Comparison of ENCODE assay signal across 12 mouse cellular contexts in genomic region chr17:87773175-87773574, GRCm38 (mm10). TPM values are rescaled to one million over a fixed set of nuclear protein-coding genes. Genes with fewer than 3 reads are reported as not detected.
DNase-seq lines count a peak whose midpoint lies in the region; ATAC-seq and TF ChIP-seq lines count a peak whose summit lies in the region.
"Had no signal": no experiment of that assay in that cellular context is flagged by ENCODE, and none has a peak within 500 bp of the region (broad histone marks: within the 10 kb centered on the region; RNA-seq: fewer than 3 reads in every experiment).

No protein-coding gene starts in this region.

- H3K27me3 ChIP-seq in hindbrain, embryonic 11.5 days (ENCODE audit: control insufficient read depth, insufficient read depth, low read length): no peaks in the 10 kb centered on the region
- H3K27me3 ChIP-seq in hindbrain, embryonic 14.5 days (ENCODE audit: control insufficient read depth, insufficient read depth, low read length): no peaks in the 10 kb centered on the region
- no peaks in the 10 kb centered on the region for H3K27me3 ChIP-seq in midbrain, postnatal 0 days (ENCODE audit: insufficient read depth, low read length)
- H3K27me3 ChIP-seq in midbrain, embryonic 10.5 days (ENCODE audit: low read depth, poor library complexity, severe bottlenecking): no peaks in the 10 kb centered on the region
- H3K27me3 ChIP-seq: embryonic facial prominence, embryonic 15.5 days; megakaryocyte, embryonic 14.5 days had no signal

- no peak overlapping the region for H3K4me3 ChIP-seq in hindbrain, embryonic 11.5 days (ENCODE audit: low read depth, low read length)
- H3K4me3 ChIP-seq in hindbrain, embryonic 14.5 days (replicated peaks; ENCODE audit: low read length): no peak overlapping the region
- no peak overlapping the region for H3K4me3 ChIP-seq in midbrain, postnatal 0 days (ENCODE audit: low read depth, low read length)
- no peak overlapping the region for H3K4me3 ChIP-seq in midbrain, embryonic 10.5 days
- H3K4me3 ChIP-seq: embryonic facial prominence, embryonic 15.5 days; megakaryocyte, embryonic 14.5 days had no signal

- 78% methylated on average over 3 of the region's 3 CpGs for WGBS in hindbrain, embryonic 11.5 days
- 77% methylated on average over 3 of the region's 3 CpGs for WGBS in hindbrain, embryonic 14.5 days
- WGBS in midbrain, postnatal 0 days: 78% methylated on average over 3 of the region's 3 CpGs
- 83% methylated on average over 3 of the region's 3 CpGs for WGBS in midbrain, embryonic 10.5 days

- no peak overlapping the region for H3K9ac ChIP-seq in hindbrain, embryonic 11.5 days (ENCODE audit: low read depth, low read length)
- H3K9ac ChIP-seq in hindbrain, embryonic 14.5 days: no peak overlapping the region
- no peak overlapping the region for H3K9ac ChIP-seq in midbrain, postnatal 0 days (replicated peaks; ENCODE audit: low read length, poor library complexity, severe bottlenecking)
- H3K9ac ChIP-seq: embryonic facial prominence, embryonic 15.5 days had no signal

- no peaks in the 10 kb centered on the region for H3K9me3 ChIP-seq in hindbrain, embryonic 11.5 days (ENCODE audit: control insufficient read depth, low read length)
- 0 out of 2 replicates have a peak, but pooled peaks cover 9% of the 10 kb centered on the region for H3K9me3 ChIP-seq in hindbrain, embryonic 14.5 days (ENCODE audit: control insufficient read depth, low read length)
- H3K9me3 ChIP-seq in midbrain, postnatal 0 days (ENCODE audit: low read length): no peaks in the 10 kb centered on the region
- H3K9me3 ChIP-seq in midbrain, embryonic 10.5 days (replicated peaks): no peaks in the 10 kb centered on the region
- H3K9me3 ChIP-seq: embryonic facial prominence, embryonic 15.5 days had no signal

- no peaks in the 10 kb centered on the region for H3K36me3 ChIP-seq in hindbrain, embryonic 11.5 days (ENCODE audit: control insufficient read depth, insufficient read depth, low read length)
- no peaks in the 10 kb centered on the region for H3K36me3 ChIP-seq in hindbrain, embryonic 14.5 days (replicated peaks; ENCODE audit: control insufficient read depth, insufficient read depth)
- H3K36me3 ChIP-seq in midbrain, postnatal 0 days (ENCODE audit: insufficient read depth, low read length): no peaks in the 10 kb centered on the region
- no peaks in the 10 kb centered on the region for H3K36me3 ChIP-seq in midbrain, embryonic 10.5 days
- H3K36me3 ChIP-seq: embryonic facial prominence, embryonic 15.5 days had no signal

- H3K27ac ChIP-seq in hindbrain, embryonic 11.5 days (ENCODE audit: low read depth, low read length): no peak overlapping the region
- no peak overlapping the region for H3K27ac ChIP-seq in hindbrain, embryonic 14.5 days
- no peak overlapping the region for H3K27ac ChIP-seq in midbrain, postnatal 0 days (ENCODE audit: low read depth, low read length)
- H3K27ac ChIP-seq in midbrain, embryonic 10.5 days (replicated peaks): no peak overlapping the region
- H3K27ac ChIP-seq: embryonic facial prominence, embryonic 15.5 days had no signal

- ATAC-seq in hindbrain, embryonic 11.5 days (ENCODE audit: low FRiP score): no peak
- ATAC-seq in hindbrain, embryonic 14.5 days (ENCODE audit: low FRiP score): no peak
- no peak for ATAC-seq in midbrain, postnatal 0 days (ENCODE audit: low FRiP score)

- no peaks in the 10 kb centered on the region; the same call in 1 of the 2 replicates for H3K4me1 ChIP-seq in hindbrain, embryonic 11.5 days (replicated peaks; ENCODE audit: control insufficient read depth, insufficient read depth, low read length)
- H3K4me1 ChIP-seq in hindbrain, embryonic 14.5 days (replicated peaks; ENCODE audit: control insufficient read depth, insufficient read depth, low read length): no peaks in the 10 kb centered on the region
- no peaks in the 10 kb centered on the region for H3K4me1 ChIP-seq in midbrain, postnatal 0 days (ENCODE audit: insufficient read depth, low read length)
- no peaks in the 10 kb centered on the region for H3K4me1 ChIP-seq in midbrain, embryonic 10.5 days
- H3K4me1 ChIP-seq: embryonic facial prominence, embryonic 15.5 days; megakaryocyte, embryonic 14.5 days had no signal

- no peak overlapping the region for H3K4me2 ChIP-seq in hindbrain, embryonic 11.5 days (replicated peaks; ENCODE audit: low read depth, low read length)
- H3K4me2 ChIP-seq in hindbrain, embryonic 14.5 days (replicated peaks): no peak overlapping the region
- H3K4me2 ChIP-seq in midbrain, postnatal 0 days (ENCODE audit: low read depth, low read length, poor library complexity, severe bottlenecking): no peak overlapping the region
- H3K4me2 ChIP-seq: embryonic facial prominence, embryonic 15.5 days had no signal

- peak; percentile 56 for TF ChIP-seq CTCF in midbrain, postnatal 0 days (IDR thresholded peaks at IDR 0.05)

- DNase-seq in hindbrain, embryonic 11.5 days (ENCODE audit: low spot score): peak; percentile 21
- no peak for DNase-seq in hindbrain, embryonic 14.5 days (ENCODE audit: low spot score)
- no peak for DNase-seq in midbrain, postnatal 0 days (ENCODE audit: low spot score)
- DNase-seq in midbrain, embryonic 10.5 days (ENCODE audit: low spot score): no peak
- DNase-seq in ES-CJ7 (ENCODE audit: low read depth, low spot score): peak; percentile 50
- DNase-seq in induced T-regulatory cell, adult 2 months (ENCODE audit: low read depth): peak; percentile 42
- DNase-seq in kidney, adult 11 months: no peak
- DNase-seq in cerebellum, adult 11-12 months: no peak
- DNase-seq: kidney, postnatal 10 days had no signal

RNA-seq across cellular contexts. Expression of gene Kcnk12, which starts 24.6 kb away (rescaled TPM):
- 0.10 and 0.39 TPM in 2 replicates for polyA plus RNA-seq in hindbrain, embryonic 11.5 days (2014; fragmentation: Nextera tagmentation; extraction: Ambion mirVana)
- polyA plus RNA-seq in hindbrain, embryonic 14.5 days (2014; fragmentation: Nextera tagmentation; extraction: Ambion mirVana): 1.1 and 1.3 TPM in 2 replicates
- total RNA-seq in midbrain, postnatal 0 days (2014; rRNA removed): 5.1 and 7.3 TPM in 2 replicates
- 1.9 and 2.3 TPM in 2 replicates for polyA plus RNA-seq in midbrain, postnatal 0 days (2015; fragmentation: Nextera tagmentation; extraction: Ambion mirVana)
- polyA plus RNA-seq in midbrain, embryonic 10.5 days (2016; fragmentation: Nextera tagmentation; extraction: Ambion mirVana): 0.17 TPM in 2 replicates
- polyA plus RNA-seq: heart, embryonic 14.5 days had no signal

Comparison
In these comparisons a context has a peak if more than half of its experiments do, and no peak if none do; other contexts are left out.
1. DNase-seq: peak in hindbrain, embryonic 11.5 days (single experiment), ES-CJ7 (single experiment) and induced T-regulatory cell, adult 2 months (single experiment); none in hindbrain, embryonic 14.5 days (single experiment), midbrain, postnatal 0 days (single experiment), midbrain, embryonic 10.5 days (single experiment), kidney, adult 11 months (single experiment) and cerebellum, adult 11-12 months (single experiment).